Mouse (Mus musculus) bone marrow, adult 2 months (tissue): ENCODE results near the gene Surf6.

Experiments used
- CTCF ChIP-seq: fragments of 200-500 bp; IDR thresholded peaks from 2 replicates; pipeline ENCODE4 v1.5.1; 2011; ENCODE audit warnings: low read length, control low read depth; ENCODE audit not compliant: control insufficient read depth, insufficient read depth
- POLR2A ChIP-seq: fragments of 200-500 bp; IDR thresholded peaks from 2 replicates; pipeline ENCODE4 v1.6.1; 2011; ENCODE audit warnings: low read depth, mild to moderate bottlenecking, control low read depth, low read length, borderline replicate concordance; ENCODE audit not compliant: control insufficient read depth

DNA sequence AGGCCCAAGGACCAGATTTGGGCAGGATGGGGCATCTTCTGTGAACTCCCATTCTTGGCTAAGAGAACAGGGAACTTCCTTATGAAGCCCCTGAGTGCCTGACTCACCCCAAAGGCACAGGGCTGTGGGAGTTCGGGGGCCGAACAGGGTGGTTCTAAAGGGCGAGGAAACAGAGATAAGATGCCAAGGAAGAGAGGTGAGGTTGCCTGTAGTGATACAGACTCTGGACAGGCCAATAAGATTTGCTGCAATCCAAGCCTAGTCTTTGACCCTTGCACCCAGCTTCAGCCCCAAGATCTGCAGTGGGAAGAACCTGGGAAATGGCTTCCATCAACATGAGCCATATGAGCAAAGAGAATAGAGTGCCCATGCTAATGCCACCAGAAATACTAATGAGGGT is 40.6 kb upstream of the Surf6 start:
- TF ChIP-seq CTCF (no peak), POLR2A (no peak)
